Mouse (Mus musculus) hindbrain, embryonic 14.5 days (tissue): ENCODE results near the gene Ube2i. TPM values are rescaled to one million over a fixed set of nuclear protein-coding genes. Genes with fewer than 3 reads are reported as not detected.

Experiments used
- microRNA-seq: library from miRNA; unstranded; fragments of <30 nt; microRNA quantifications from one replicate; pipeline ENCODE4, GENCODE M21; 2016
- polyA plus RNA-seq: library from polyadenylated mRNA; unstranded; fragments of >200 nt; fragmentation: Nextera tagmentation; extraction: Ambion mirVana; gene quantifications from 2 replicates; pipeline ENCODE4 v1.2.1, GENCODE M21; 2014

The Ube2i gene
- polyA plus RNA-seq, 1 experiment from 2014 or later, result 430 TPM

Small RNA genes within 50 kb of the gene (microRNA-seq; reads per million reads assigned to microRNA genes)
- 7.9 reads per million, percentile 27 among the genes with 10 or more reads in this experiment for gene Mir3547

Other genes with a start within 250 kb of the Ube2i start
- 11.3 and 12.4 TPM in 2 replicates for gene Tmem204, start 191.0 kb downstream of the Ube2i start, polyA plus RNA-seq
- gene Telo2, start 158.7 kb downstream of the Ube2i start, polyA plus RNA-seq, result 39.8 and 41.7 TPM in 2 replicates
- not detected in 2 replicates for gene Ptx4, start 153.9 kb downstream of the Ube2i start, polyA plus RNA-seq
- gene Clcn7, start 141.2 kb downstream of the Ube2i start, polyA plus RNA-seq, result 28.1 and 29.4 TPM in 2 replicates
- not detected in 2 replicates for gene Ccdc154, start 112.2 kb downstream of the Ube2i start, polyA plus RNA-seq
- not detected in 2 replicates for gene Gm38655, start 99.2 kb downstream of the Ube2i start, polyA plus RNA-seq
- 30.3 and 31.5 TPM in 2 replicates for gene BC003965, start 90.1 kb downstream of the Ube2i start, polyA plus RNA-seq
- 9.4 and 9.9 TPM in 2 replicates for gene Unkl, start 86.2 kb downstream of the Ube2i start, polyA plus RNA-seq
- gene Gnptg, start 34.5 kb downstream of the Ube2i start, polyA plus RNA-seq, result 90.5 and 91.1 TPM in 2 replicates
- 52.1 and 53.4 TPM in 2 replicates for gene Tsr3, start 34.5 kb downstream of the Ube2i start, polyA plus RNA-seq
- 10.8 and 15.9 TPM in 2 replicates for gene Baiap3, start 18.3 kb downstream of the Ube2i start, polyA plus RNA-seq
- gene Prss34, start 23.8 kb upstream of the Ube2i start, polyA plus RNA-seq, result not detected in 2 replicates
- not detected in 2 replicates for gene Prss28, start 34.0 kb upstream of the Ube2i start, polyA plus RNA-seq
- gene Prss29, start 44.0 kb upstream of the Ube2i start, polyA plus RNA-seq, result not detected in 2 replicates
- gene Tpsab1, start 70.9 kb upstream of the Ube2i start, polyA plus RNA-seq, result not detected in 2 replicates
- 0.36 TPM in 1 of 2 replicates, not detected in the other for gene Tpsb2, start 91.7 kb upstream of the Ube2i start, polyA plus RNA-seq
- 1.2 TPM in 1 of 2 replicates, not detected in the other for gene Tpsg1, start 94.7 kb upstream of the Ube2i start, polyA plus RNA-seq
- gene Cacna1h, start 159.2 kb upstream of the Ube2i start, polyA plus RNA-seq, result 10.6 and 14.1 TPM in 2 replicates
- 1.2 and 2.4 TPM in 2 replicates for gene Tekt4, start 180.0 kb upstream of the Ube2i start, polyA plus RNA-seq
- gene Sstr5, start 222.7 kb upstream of the Ube2i start, polyA plus RNA-seq, result 0.47 and 0.76 TPM in 2 replicates